Mouse (Mus musculus) gastrocnemius, adult 2 months (tissue): ENCODE measurements around the gene Cldn18. TPM values are rescaled to one million over a fixed set of nuclear protein-coding genes. Genes with fewer than 3 reads are reported as not detected.
A peak's percentile ranks its signal among the peaks of the same experiment; 100 is the strongest.

Experiments used
- DNase-seq: peaks from one replicate; pipeline ENCODE4 v3.0.0; 2022
- H3K27ac ChIP-seq: fragments of 200-600 bp; 2 replicates; pipeline ENCODE4 v1.8.1; 2022; ENCODE audit warnings: mild to moderate bottlenecking
- H3K4me3 ChIP-seq: fragments of 200-600 bp; 2 replicates; pipeline ENCODE4 v1.8.1; 2022; ENCODE audit warnings: mild to moderate bottlenecking, moderate library complexity
- CTCF ChIP-seq: fragments of 200-600 bp; IDR thresholded peaks from 2 replicates; pipeline ENCODE4 v1.8.1; 2022; ENCODE audit warnings: antibody characterized with exemption, mild to moderate bottlenecking, moderate library complexity
- intact Hi-C: fragments of 180-260 bp; cut with DNase I; formaldehyde crosslinking; loops from one replicate; pipeline ENCODE4 v1.15.1; 2025
- total RNA-seq, 2 experiments: library from RNA; stranded (reverse); gene quantifications; 2 replicates each; pipeline ENCODE4 v1.2.3; 2021

The Cldn18 gene
- total RNA-seq, 2 experiments from 2014 or later, result not detected

DNA sequence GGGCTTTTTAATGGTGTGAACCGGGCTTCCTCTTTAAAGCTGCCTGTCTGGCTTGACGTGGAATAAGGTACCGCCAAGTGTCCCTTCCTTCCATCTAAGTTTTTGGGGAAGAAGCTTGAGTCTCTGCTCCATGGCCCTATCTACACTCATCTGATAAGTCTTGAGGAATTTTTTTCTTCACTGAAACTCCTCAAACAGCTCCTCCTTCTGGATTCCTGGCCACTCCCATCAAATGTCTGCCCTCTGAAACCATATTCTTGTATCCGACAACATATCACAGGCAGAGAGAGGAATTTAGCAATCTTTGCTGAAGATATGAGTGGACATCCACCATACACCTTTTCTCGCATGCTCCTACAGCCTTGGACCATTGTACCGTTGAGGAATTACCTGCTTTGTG is 10.8 kb downstream of the Cldn18 start:
- no peak for DNase-seq
- TF ChIP-seq CTCF, result no peak
- Histone ChIP-seq H3K4me3 (no peak overlapping the region), H3K27ac (no peak overlapping the region)
- intact Hi-C loops, result no loop called here

DNA sequence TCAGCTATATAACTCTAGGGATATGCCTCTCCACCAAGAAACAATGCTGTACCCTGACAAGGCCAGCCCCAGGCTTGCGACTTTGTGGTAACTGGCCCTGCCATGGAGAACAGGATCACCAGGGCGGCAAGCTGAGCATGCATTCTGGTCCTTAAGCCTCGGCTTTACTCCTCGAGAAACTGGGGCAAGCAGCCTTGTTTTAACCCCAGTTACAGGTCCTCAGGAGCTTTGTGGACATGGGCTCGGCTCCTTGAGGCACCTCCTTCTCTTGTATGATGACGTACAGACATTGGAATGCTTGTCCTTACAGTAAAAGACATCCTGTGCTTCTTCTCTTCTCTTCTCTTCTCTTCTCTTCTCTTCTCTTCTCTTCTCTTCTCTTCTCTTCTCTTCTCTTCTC is 13.4 kb downstream of the Cldn18 start:
- H3K27ac ChIP-seq, result no peak overlapping the region
- intact Hi-C loops, result no loop called here
- no peak for DNase-seq
- TF ChIP-seq CTCF, result no peak
- no peak overlapping the region for H3K4me3 ChIP-seq

DNA sequence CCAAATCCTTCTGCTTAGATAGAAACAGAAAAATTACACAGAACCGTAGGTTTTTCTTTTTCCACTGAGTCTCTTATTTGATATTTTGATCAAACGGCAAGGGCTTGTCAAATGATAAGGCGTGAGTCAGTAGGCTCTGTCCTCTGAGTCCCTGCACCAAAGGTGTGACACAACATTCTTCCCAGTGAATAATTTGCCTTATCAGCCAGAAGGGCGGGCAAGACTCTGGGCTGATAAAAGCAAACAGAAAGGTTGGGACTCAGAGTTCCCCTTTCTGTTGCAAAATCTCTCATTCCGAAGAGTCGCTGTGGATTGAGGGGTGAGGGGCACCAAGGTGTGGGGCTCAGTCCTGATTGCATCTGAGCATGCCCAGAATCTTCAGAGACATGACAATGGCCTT is 14.9 kb downstream of the Cldn18 start:
- no peak for DNase-seq
- Histone ChIP-seq H3K27ac (no peak overlapping the region), H3K4me3 (no peak overlapping the region)
- intact Hi-C loops, result no loop called here
- TF ChIP-seq CTCF, result no peak

DNA sequence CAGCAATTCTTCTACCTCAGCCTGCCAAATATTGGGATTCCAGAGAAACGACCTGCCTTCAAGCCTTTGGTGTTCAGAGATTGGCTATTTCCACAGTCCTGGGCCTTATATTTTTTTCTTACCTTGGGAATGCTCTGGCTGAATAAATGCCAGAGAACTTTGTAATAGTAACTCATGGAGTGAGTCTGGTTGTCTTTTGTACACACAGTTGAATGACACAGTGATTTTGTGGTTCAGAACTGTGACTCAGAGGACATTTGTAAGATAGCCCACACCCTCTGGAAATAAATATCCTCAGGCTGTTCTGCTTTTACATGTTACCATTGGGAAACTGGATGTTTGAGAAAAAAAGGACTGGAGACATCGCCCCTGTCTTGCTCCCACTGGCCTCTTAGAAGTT is 15.9 kb downstream of the Cldn18 start:
- TF ChIP-seq CTCF, result no peak
- H3K27ac ChIP-seq, result no peak overlapping the region
- intact Hi-C loops, result no loop called here
- no peak overlapping the region for H3K4me3 ChIP-seq
- DNase-seq, result no peak

DNA sequence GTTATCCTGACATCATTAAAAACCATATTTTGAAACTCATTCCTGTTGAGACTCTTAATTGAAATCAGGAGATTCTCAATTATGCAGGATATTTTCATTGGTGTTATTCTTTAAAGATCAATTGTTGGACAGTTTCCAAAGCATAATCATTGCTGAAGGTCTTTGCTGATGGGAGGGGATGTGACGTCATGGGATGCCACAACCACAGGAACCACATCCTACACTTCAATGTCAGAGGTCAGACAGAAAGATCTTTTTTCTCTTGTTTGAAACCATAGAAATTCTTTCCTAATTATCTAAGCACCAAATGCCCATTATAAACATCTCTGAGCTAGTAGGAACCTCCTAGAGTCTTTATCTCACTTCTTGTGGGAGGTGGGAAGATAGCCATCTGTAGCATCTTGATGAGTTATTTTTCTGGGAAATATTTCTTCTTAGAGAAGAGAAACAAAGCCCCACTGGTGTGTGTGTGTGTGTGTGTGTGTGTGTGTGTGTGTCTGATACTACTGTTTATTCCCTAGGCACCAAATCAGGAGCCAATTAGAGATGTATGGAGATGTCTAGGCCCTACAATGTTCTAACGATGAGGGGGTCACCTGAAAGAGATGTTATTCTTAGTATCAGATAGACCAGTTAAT is 17.2 kb downstream of the Cldn18 start:
- no peak for TF ChIP-seq CTCF
- intact Hi-C loops, result no loop called here
- no peak overlapping the region for H3K4me3 ChIP-seq
- no peak overlapping the region for H3K27ac ChIP-seq
- no peak for DNase-seq

DNA sequence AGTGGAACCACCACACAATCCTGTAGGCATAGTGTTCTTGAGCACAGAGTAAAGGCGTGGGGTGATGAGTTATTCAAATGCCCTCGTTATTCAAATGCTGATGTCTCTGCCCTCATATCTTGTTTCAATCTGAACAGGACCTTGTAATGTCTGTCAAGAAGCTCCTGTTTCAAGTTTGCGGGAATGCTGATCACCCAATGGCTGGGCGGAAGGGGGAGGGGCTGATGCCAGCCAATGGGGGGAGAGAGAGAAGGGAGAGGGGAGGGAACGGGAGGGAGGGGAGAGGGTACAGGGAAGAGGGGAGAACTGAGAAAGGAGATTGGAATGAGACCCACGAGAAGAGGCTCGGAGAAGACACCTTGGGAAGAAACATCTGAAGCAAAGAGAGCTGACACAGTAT is 22.1 kb downstream of the Cldn18 start:
- intact Hi-C loops, result no loop called here
- no peak for DNase-seq
- no peak for TF ChIP-seq CTCF
- Histone ChIP-seq H3K27ac (no peak overlapping the region), H3K4me3 (no peak overlapping the region)

DNA sequence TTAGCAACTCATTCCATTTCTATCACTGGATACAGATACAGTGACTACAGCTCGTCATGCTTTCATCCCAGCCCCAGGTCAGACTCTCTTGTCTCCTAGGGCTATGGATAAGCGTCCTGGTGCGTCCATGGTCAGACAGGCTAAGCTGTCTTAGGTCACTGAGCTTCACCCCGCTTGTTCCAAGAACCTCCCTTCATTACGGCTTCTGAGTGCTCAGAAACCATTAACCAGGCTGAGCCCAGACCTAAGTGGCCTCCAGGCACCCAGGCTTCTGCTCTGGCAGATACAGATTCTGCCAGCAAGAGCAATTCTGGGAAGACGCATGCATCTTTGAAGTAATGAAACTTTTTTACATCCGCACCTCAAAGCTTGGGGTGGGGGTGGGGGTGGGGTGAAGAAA is 26.7 kb downstream of the Cldn18 start:
- no peak for DNase-seq
- intact Hi-C loops, result no loop called here
- TF ChIP-seq CTCF, result no peak
- Histone ChIP-seq H3K4me3 (no peak overlapping the region), H3K27ac (no peak overlapping the region)

DNA sequence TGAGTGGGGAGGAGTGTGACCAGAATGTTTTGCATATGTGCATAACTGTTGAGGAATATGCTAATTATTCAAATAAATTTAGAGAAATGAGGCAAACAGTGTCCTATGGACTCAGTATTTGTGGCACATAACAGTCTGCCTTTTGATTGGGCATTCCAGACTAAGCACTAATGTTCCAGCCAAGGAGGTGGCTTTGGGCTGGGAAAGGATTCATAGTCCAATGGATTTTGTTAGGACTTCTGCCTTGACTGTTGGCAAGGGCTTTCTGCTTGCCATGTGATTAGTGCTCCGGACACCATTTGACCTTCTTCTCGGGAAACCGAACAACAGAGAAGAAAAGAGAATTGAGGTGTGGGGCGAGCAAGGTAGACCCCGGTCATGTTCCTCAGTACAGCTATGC is 27.3 kb downstream of the Cldn18 start:
- Histone ChIP-seq H3K27ac (no peak overlapping the region), H3K4me3 (no peak overlapping the region)
- intact Hi-C loops, result no loop called here
- DNase-seq, result no peak
- TF ChIP-seq CTCF, result no peak

DNA sequence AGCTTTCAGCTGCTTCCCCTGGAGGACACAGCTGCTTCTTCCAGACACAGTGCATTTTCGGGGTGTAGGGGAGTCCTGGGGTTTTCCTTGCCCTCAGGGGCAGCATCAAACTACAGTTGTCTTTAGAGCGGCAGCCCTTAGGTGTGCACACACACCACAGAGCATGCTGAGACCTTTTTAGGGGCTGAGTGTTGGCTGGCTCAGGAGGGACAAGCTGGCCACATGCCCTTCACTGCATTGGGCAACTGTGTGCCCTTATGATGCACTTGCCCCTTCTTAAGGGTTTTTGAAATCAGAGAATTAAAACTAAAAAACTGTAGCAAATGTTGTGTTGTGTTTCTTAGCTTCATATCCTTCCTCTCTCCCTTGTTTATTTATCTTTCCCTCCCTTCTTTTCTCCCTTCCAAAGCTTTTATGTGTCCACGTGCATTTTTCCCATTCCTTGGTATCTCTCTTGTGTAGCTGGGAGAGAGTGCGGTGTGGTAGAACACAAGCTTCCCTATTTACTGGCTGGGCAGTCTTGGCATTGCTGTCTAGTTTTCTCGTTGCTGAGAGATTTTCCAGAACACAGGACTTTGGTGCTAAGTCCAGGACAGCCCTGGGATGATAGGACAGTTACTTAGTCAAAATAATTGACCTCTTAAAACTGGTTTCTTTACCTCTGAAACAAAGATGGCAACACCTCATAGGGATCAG is 31.4 kb downstream of the Cldn18 start:
- intact Hi-C loops, result no loop called here

DNA sequence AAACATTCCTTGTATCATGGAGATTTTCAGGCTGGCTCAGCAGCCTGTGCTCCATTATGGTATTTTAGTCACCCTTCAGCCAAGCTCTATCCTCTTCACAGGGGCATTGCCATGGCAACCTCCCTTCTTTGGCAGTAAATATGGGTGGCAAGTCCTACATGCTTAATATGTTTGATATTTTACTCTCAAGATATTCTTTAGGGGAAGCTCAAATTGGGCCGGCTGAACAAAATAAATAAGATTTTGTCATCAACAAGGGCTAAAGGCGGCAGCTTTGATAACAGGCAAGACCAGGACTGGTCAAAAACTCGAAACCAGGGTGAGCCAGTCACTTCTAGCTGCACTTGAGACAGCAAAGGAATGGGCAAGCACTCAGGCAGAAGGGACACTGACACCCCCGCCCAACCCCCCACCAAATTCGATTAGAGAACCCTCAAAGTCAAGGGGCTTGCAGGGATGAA is 32.0 kb downstream of the Cldn18 start:
- no peak for DNase-seq
- H3K4me3 ChIP-seq, result no peak overlapping the region
- no peak overlapping the region for H3K27ac ChIP-seq
- TF ChIP-seq CTCF, result no peak
- intact Hi-C loops, result no loop called here

More for the DNA sequence above, 31.4 kb downstream of the Cldn18 start:
- DNase-seq, result no peak
- Histone ChIP-seq H3K27ac (no peak overlapping the region), H3K4me3 (no peak overlapping the region)
- no peak for TF ChIP-seq CTCF

DNA sequence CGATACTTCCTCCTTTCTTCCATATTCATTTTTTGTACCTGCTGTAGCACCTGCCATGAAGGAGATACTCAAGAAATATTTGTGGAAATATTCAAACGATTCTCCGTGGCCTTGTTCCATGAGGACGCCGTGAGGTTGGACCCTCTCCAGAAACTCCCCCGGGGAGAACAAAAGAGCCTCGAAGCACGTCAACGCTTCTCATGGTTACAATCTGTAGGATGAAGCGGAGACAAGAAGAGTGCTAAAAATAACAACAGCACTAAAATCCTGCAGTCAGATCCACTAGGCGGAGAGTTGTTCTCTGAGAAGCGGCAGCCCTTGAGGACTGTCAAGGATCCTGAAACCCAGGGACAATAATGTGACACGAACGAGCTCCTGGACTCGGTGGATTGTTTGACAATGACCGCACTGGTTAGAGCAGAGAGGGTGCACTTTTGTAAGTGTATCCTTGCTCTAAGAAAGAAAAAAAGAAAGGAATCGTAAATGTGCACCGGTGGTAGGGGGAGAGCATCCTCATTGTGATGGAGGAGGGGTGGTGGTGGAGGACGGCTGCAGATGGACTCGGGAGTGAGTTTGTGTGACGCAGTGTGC is 35.0 kb downstream of the Cldn18 start:
- TF ChIP-seq CTCF, result no peak
- intact Hi-C loops, result no loop called here
- no peak for DNase-seq
- no peak overlapping the region for H3K27ac ChIP-seq
- H3K4me3 ChIP-seq, result no peak overlapping the region

DNA sequence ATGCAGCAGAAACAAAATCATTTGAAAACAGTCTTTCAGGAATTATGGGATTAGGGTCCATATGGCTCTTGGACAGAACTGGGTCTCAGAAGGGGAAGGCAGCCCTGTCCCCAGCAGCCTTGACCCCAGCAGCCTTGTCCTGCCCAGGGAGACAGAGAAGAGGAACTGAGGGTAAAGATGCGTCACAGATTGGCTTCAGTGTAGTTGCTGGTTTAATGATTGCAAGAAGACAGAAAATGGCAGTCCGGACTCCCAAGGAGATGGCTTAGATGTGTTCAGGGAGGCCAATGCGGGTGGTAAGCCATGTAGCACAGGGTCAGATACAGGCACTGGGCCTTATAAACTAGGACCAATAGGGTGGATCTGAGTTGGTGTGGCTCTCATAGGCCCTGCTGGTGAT is 41.4 kb downstream of the Cldn18 start:
- intact Hi-C loops, result no loop called here
- Histone ChIP-seq H3K27ac (no peak overlapping the region), H3K4me3 (no peak overlapping the region)
- no peak for DNase-seq
- TF ChIP-seq CTCF, result no peak

DNA sequence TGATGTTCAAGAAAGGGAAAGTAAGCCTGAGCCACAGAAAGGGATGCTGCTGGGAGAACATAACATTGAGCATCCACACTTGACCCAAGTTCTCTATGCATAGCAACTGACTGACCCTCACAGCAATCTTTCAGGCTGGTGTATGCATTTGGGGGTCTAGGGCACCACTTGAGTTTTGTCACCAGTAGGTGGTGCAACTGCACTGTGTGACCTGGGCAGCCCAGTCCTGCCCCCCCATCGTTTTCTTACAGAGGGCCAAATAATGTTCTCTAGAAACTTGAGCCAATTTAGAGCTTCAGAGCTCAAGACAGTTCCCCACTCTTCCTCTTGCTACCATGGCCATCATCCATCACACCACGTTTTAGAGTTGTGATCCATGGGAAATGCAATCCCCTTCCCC is 45.5 kb downstream of the Cldn18 start:
- no peak for DNase-seq
- no peak overlapping the region for H3K27ac ChIP-seq
- no peak overlapping the region for H3K4me3 ChIP-seq
- TF ChIP-seq CTCF, result peak; percentile 13; the same call in 1 of the 2 replicates
- intact Hi-C loops, result no loop called here
